Mouse (Mus musculus) kidney, embryonic 16.5 days (tissue): ENCODE data around the gene Gls. TPM values are rescaled to one million over a fixed set of nuclear protein-coding genes. Genes with fewer than 3 reads are reported as not detected.

Source experiments
- ATAC-seq: fragments of 200-750 bp; cut with Nextera tagmentation; 2 replicates; pipeline ENCODE4 v1.8.0; 2017; ENCODE audit warnings: moderate TSS enrichment; ENCODE audit not compliant: low FRiP score, low TSS enrichment
- H3K27ac ChIP-seq: fragments of 300-500 bp; sonication (generic); 2 replicates; pipeline ENCODE4 v1.5.1; 2014; ENCODE audit warnings: low read length
- H3K27me3 ChIP-seq: fragments of 300-500 bp; sonication (generic); 2 replicates; pipeline ENCODE4 v1.6.1; 2014; ENCODE audit warnings: low read length, control low read depth, mixed read lengths; ENCODE audit not compliant: insufficient read depth
- H3K36me3 ChIP-seq: fragments of 300-500 bp; sonication (generic); 2 replicates; pipeline ENCODE4 v1.6.1; 2014; ENCODE audit warnings: low read length, control low read depth, mixed read lengths; ENCODE audit not compliant: insufficient read depth
- H3K4me1 ChIP-seq: fragments of 300-500 bp; sonication (generic); 2 replicates; pipeline ENCODE4 v1.6.1; 2014; ENCODE audit warnings: low read length, control low read depth, mixed read lengths; ENCODE audit not compliant: insufficient read depth
- H3K4me2 ChIP-seq: fragments of 300-500 bp; sonication (generic); replicated peaks from 2 replicates; pipeline ENCODE4 v1.6.1; 2014; ENCODE audit warnings: low read depth, low read length
- H3K4me3 ChIP-seq: fragments of 300-500 bp; sonication (generic); 2 replicates; pipeline ENCODE4 v1.5.1; 2014; ENCODE audit warnings: mild to moderate bottlenecking, low read length
- H3K9ac ChIP-seq: fragments of 300-500 bp; sonication (generic); replicated peaks from 2 replicates; pipeline ENCODE4 v1.6.1; 2014; ENCODE audit warnings: low read length
- H3K9me3 ChIP-seq: fragments of 300-500 bp; sonication (generic); 2 replicates; pipeline ENCODE4 v1.6.1; 2016; ENCODE audit warnings: low read length, control low read depth
- WGBS: fragments of 180-500 bp; shearing (Covaris S2); extraction: QIAGEN DNeasy Blood & Tissue Kit; methylation state at CpG from one replicate; pipeline ENCODE4 v1.1.7; 2014; 5-methylcytosine and 5-hydroxymethylcytosine counted together
- polyA plus RNA-seq: library from polyadenylated mRNA; unstranded; fragments of >200 nt; fragmentation: Nextera tagmentation; extraction: Ambion mirVana; gene quantifications from 2 replicates; pipeline ENCODE4 v1.2.1, GENCODE M21; 2015

The Gls gene
- polyA plus RNA-seq: 18.9 and 19.6 TPM in 2 replicates

GRCm38 (mm10) chr1:52233143-52233713, at the start of gene Gls:
TSS of gene Gls (minus strand) at chr1:52233232.
- Histone ChIP-seq H3K4me3 (peak within 1 kb of the TSS; percentile 93), H3K9me3 (no peaks in the 10 kb centered on the region), H3K36me3 (no peaks in the 10 kb centered on the region), H3K9ac (peak within 1 kb of the TSS; percentile 95), H3K27me3 (no peaks in the 10 kb centered on the region), H3K4me1 (peaks cover 15% of the 10 kb centered on the region), H3K4me2 (peak within 1 kb of the TSS; percentile 76), H3K27ac (peak within 1 kb of the TSS; percentile 95)
- peak; percentile 100 for ATAC-seq
- under 1% methylated on average over 46 of the region's 46 CpGs for WGBS

- H3K4me3 ChIP-seq: no peak overlapping the region
- H3K27me3 ChIP-seq: no peaks in the 10 kb centered on the region
- no peak overlapping the region for H3K4me2 ChIP-seq
- WGBS: 70% methylated on average over 7 of the region's 7 CpGs
- H3K4me1 ChIP-seq: peaks cover 10% of the 10 kb centered on the region; the same call in 1 of the 2 replicates
- ATAC-seq: no peak
- H3K36me3 ChIP-seq: no peaks in the 10 kb centered on the region
- H3K27ac ChIP-seq: no peak overlapping the region
- H3K9me3 ChIP-seq: no peaks in the 10 kb centered on the region
- no peak overlapping the region for H3K9ac ChIP-seq
Measured at GRCm38 (mm10) chr1:52279831-52280595, 47.0 kb upstream of the Gls start.

- Histone ChIP-seq H3K36me3 (no peaks in the 10 kb centered on the region), H3K27me3 (no peaks in the 10 kb centered on the region), H3K4me3 (no peak overlapping the region), H3K9me3 (no peaks in the 10 kb centered on the region), H3K4me2 (no peak overlapping the region), H3K4me1 (peaks cover 10% of the 10 kb centered on the region; the same call in 1 of the 2 replicates), H3K27ac (peak overlapping the region; percentile 90), H3K9ac (no peak overlapping the region)
- no peak for ATAC-seq
- 56% methylated on average over 3 of the region's 3 CpGs for WGBS
Measured at GRCm38 (mm10) chr1:52279331-52279730, 46.3 kb upstream of the Gls start.

- H3K4me3 ChIP-seq: no peak overlapping the region
- H3K27me3 ChIP-seq: no peaks in the 10 kb centered on the region
- ATAC-seq: peak; percentile 96
- no peaks in the 10 kb centered on the region for H3K36me3 ChIP-seq
- peaks cover 10% of the 10 kb centered on the region; the same call in 1 of the 2 replicates for H3K4me1 ChIP-seq
- no peaks in the 10 kb centered on the region for H3K9me3 ChIP-seq
- H3K9ac ChIP-seq: no peak overlapping the region
- 39% methylated on average over 6 of the region's 6 CpGs for WGBS
- no peak overlapping the region for H3K4me2 ChIP-seq
- H3K27ac ChIP-seq: peak overlapping the region; percentile 90
Measured at GRCm38 (mm10) chr1:52278073-52278472, 45.0 kb upstream of the Gls start.

- Histone ChIP-seq H3K4me1 (peaks cover 7% of the 10 kb centered on the region; the same call in 1 of the 2 replicates), H3K27ac (no peak overlapping the region), H3K9me3 (no peaks in the 10 kb centered on the region), H3K36me3 (no peaks in the 10 kb centered on the region), H3K27me3 (no peaks in the 10 kb centered on the region), H3K4me2 (no peak overlapping the region), H3K4me3 (no peak overlapping the region), H3K9ac (no peak overlapping the region)
- no peak for ATAC-seq
- WGBS: 87% methylated on average over 3 of the region's 3 CpGs
Measured at GRCm38 (mm10) chr1:52274210-52274609, 41.2 kb upstream of the Gls start.

GRCm38 (mm10) chr1:52272018-52272678, 39.1 kb upstream of the Gls start:
- H3K27me3 ChIP-seq: no peaks in the 10 kb centered on the region
- WGBS: 60% methylated on average over 5 of the region's 5 CpGs
- H3K36me3 ChIP-seq: no peaks in the 10 kb centered on the region
- no peaks in the 10 kb centered on the region for H3K9me3 ChIP-seq
- H3K4me3 ChIP-seq: no peak overlapping the region
- no peak overlapping the region for H3K27ac ChIP-seq
- H3K9ac ChIP-seq: no peak overlapping the region
- ATAC-seq: no peak
- H3K4me1 ChIP-seq: no peaks in the 10 kb centered on the region
- H3K4me2 ChIP-seq: no peak overlapping the region

GRCm38 (mm10) chr1:52270354-52270753, 37.3 kb upstream of the Gls start:
- ATAC-seq: peak; percentile 74; the same call in 1 of the 2 replicates
- no peak overlapping the region; the same call in 1 of the 2 replicates for H3K27ac ChIP-seq

GRCm38 (mm10) chr1:52269596-52269995, 36.6 kb upstream of the Gls start:
- no peak overlapping the region for H3K4me3 ChIP-seq
- no peaks in the 10 kb centered on the region for H3K4me1 ChIP-seq
- no peak overlapping the region for H3K9ac ChIP-seq
- no peak for ATAC-seq
- H3K27me3 ChIP-seq: no peaks in the 10 kb centered on the region
- no peak overlapping the region for H3K27ac ChIP-seq
- no peaks in the 10 kb centered on the region for H3K9me3 ChIP-seq
- 73% methylated on average over 4 of the region's 4 CpGs for whole genome bisulfite sequencing
- H3K4me2 ChIP-seq: no peak overlapping the region
- H3K36me3 ChIP-seq: no peaks in the 10 kb centered on the region

More at GRCm38 (mm10) chr1:52270354-52270753, 37.3 kb upstream of the Gls start:
- 74% methylated on average over 9 of the region's 9 CpGs for WGBS
- no peaks in the 10 kb centered on the region for H3K36me3 ChIP-seq
- no peak overlapping the region for H3K4me2 ChIP-seq
- no peaks in the 10 kb centered on the region for H3K9me3 ChIP-seq
- H3K4me3 ChIP-seq: no peak overlapping the region
- no peak overlapping the region for H3K9ac ChIP-seq
- H3K27me3 ChIP-seq: no peaks in the 10 kb centered on the region
- no peaks in the 10 kb centered on the region for H3K4me1 ChIP-seq

- Histone ChIP-seq H3K9ac (no peak overlapping the region), H3K27ac (no peak overlapping the region), H3K27me3 (no peaks in the 10 kb centered on the region), H3K4me3 (no peak overlapping the region), H3K4me2 (no peak overlapping the region), H3K4me1 (no peaks in the 10 kb centered on the region), H3K36me3 (no peaks in the 10 kb centered on the region), H3K9me3 (no peaks in the 10 kb centered on the region)
- 89% methylated on average over 6 of the region's 6 CpGs for WGBS
- no peak for ATAC-seq
Measured at GRCm38 (mm10) chr1:52268006-52268405, 35.0 kb upstream of the Gls start.
